Mouse (Mus musculus): ENCODE results near the gene Wdr41.

Wdr41 gene

DNA sequence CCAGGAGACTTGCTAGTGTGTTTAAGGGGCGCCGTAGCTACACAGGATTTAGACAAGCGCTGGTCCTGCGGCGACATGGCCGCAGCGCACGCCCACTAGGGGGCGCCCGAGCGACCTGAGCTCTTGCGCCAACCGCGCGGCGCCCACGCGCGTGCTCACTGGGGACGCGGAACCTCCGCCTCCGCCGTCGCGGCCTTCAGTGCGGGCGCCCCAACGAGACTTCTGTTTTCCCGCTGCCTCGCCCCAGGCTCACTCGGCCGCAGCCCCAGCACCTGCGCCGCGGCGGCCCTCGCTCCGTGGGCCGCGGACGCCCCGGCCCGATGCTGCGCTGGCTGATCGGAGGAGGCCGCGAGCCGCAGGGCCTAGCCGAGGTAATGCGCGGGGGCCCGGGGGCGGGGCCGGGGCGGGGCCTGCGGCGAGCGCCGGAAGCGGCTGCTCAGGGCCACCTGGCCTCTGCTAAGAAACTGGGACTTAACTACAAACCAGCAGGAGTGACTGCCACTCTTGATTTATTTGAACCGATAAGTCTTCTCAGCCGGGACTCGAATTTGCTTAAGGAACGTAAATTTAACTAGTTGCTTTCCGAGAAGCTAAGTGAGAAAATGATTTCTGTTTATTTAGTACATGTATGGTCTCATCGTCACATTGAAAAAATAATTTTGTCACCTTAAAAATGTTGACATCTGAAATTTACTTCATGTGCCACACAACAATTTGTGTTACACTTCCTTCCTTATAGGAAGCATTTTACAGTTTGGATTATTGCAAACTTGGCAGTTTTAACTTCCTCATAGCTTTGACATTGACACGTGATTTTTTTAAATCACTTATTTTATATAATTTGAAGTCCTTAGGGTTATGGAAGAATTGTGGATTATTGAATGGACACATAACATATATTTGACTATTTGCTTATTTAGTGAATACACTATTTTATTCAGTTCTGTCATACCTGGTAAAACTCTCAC, at the start of gene Wdr41:
Gene Wdr41 (plus strand): TSS at position 126 of the 968 bp plus-strand sequence.
- DNase-seq (ENCODE audit: low spot score) = peak; percentile 89

DNA sequence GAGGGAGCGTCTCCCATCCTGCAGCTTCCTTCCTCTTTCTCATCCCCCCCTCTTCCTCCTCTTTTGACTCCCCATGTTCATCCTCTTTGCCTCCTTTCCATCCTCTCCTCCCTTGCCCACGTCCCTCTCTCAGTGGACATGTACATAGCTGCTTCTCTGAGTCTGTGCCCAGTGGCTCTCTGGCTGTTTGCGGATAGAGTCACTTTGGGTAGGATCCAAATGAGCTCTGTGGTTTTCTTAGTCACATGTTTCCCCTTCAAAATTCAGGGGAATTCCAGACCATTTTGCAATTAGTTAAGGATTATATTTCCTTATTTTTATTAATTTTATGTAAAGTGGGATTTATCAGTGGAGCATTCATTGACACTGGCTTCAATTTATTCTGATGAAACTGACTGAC, 48.1 kb upstream of the Wdr41 start:
- DNase-seq (ENCODE audit: low spot score) = no peak

DNA sequence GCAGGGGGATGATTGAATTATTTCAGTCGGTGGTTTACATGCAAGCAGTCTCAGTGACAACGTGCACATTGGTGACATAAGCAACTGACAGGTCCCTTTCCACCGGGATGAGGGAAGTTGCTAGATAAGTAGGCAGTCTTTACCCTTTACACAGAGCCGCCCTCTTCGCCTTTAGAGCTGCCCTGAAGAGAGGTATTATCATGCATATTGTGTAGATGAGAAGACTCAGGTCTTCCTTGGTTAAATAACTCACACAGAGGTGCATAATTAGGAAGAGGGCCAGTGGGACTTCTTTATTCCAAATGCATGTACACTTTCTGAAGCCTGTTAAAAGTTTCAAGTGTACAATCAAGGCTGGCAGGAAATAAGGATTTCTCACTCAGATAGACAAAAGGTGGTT, 37.7 kb upstream of the Wdr41 start:
- no peak for DNase-seq (ENCODE audit: low spot score)

DNA sequence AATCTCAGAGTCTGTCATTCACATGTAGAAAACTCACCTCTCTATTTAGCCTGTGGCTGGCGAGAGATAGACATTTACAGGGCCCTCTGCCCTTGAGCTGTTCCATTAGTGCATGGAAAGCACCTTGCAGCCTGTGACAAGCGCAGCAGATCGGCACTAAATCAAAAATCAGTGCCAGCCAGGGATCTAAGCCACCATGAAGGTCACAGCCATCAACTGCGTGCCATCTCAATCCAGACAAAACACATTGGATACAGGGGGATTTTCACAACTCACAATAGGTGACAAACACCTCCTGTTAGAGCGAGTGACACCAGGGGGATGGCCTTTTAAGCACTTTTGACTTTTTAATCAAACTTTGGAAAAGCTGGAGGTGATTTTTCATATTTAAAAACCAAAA, 36.0 kb upstream of the Wdr41 start:
- no peak for DNase-seq (ENCODE audit: low spot score)

GRCm38 (mm10) chr13:94941230-94941629, 34.9 kb upstream of the Wdr41 start:
- no peak for DNase-seq (ENCODE audit: low spot score)

DNA sequence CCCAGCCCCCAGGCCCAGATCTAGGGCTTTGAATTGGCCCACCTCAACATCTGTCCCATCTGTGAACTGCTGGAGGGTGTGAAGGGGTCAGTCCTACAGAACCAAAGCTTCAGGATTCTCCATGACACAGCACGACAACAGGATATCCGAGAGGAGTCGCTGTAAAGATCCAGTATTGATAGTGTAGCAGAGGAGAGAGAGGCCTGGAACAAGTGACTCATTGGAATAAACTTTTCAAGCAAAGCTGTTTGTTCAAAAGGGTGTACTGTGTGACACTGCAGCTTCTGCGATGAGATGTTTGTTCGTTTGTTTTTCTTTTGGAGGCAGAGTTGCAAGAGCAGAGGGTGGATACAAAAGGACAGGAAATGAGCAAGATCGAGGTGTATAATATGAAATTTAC, 20.2 kb upstream of the Wdr41 start:
- DNase-seq (ENCODE audit: low spot score) = no peak

GRCm38 (mm10) chr13:94957965-94958364, 18.2 kb upstream of the Wdr41 start:
- DNase-seq (ENCODE audit: low spot score) = no peak

DNA sequence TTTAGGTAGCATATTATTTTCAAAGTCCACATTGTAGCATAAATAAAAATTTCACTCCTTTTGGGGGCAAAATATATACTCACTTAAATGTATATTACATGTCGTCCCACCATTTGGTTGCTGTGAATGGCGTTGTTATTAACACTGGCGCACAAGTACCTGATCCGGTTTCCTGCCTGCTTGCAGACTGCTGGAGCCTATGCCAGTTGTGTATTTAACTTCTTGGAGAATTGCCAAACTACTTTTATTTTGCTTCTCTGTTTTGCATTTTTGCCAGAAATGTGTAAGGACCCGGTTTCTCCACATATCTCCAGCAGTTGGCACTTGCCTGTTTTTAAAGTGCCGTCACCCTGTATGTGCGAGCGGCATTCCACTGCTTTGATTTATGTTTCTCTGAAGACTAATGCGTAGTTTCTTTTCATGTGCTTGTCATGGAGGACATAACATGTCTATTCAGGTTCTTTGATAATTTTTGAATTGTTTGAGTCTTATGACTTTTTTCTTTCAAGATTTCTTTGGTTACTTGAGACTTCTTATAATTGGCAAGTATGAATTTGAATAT, 6.1 kb upstream of the Wdr41 start:
- no peak for DNase-seq (ENCODE audit: low spot score)

DNA sequence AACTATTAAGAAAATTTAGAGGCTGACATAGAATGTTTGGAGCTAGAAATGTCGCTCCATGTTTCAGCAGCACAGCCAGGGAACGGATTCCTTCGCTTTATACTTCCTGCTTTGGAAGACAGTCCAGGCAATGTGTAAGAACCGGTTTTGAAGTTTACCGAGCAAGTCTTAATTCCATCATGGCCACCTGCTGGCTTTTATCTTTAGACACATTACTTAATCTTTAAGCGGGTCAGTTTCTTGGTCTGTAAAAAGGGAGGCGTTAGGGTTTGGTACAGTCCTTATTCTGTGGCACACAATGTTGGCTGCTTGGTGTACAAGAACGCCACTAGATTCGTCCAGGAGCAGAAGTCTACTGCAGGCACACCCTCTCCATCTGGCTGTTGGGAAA, 321 bp upstream of the Wdr41 start:
- no peak for DNase-seq (ENCODE audit: low spot score)

DNA sequence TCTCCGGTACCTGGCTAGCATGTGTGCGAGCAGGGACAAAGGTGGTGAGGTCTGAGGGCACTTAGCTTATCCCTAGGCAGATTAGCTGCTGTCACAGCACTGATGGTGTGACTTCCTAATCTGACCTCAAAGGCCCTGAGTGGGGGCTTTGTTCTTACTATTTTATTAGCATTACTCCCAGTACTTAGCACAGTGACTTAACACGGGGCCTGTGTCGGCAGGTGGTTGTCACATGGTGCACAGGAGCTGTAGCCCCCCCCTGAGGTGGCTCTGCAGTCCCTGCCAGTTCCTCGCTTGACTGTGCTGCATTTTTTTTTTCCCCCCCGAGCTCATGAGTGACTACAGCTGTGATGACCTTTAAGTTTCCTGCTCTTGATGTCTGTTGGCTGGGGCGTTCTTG, 2.9 kb downstream of the Wdr41 start:
- no peak for DNase-seq (ENCODE audit: low spot score)

- no peak for DNase-seq (ENCODE audit: low spot score)
Observed at GRCm38 (mm10) chr13:94990516-94990915, 14.4 kb downstream of the Wdr41 start.

DNA sequence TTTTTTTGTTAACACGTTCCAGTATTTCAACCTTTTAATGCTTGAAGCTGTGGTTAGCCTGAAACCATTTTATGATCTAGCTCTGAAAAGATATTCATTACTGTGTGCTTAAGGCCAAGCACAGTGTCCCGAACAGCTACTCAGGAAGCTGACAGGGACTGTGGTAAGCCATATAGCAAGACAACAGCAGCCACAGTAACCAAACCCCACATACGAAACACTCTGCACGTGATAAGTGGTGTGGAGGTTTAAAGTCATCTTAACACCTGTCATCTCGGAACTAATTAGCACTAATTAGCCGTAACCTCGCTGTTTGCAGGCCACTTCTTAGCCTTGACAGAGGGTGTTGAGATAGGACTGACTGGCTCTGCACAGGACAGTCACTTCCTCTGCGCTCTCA, 31.1 kb downstream of the Wdr41 start:
- DNase-seq (ENCODE audit: low spot score) = no peak

DNA sequence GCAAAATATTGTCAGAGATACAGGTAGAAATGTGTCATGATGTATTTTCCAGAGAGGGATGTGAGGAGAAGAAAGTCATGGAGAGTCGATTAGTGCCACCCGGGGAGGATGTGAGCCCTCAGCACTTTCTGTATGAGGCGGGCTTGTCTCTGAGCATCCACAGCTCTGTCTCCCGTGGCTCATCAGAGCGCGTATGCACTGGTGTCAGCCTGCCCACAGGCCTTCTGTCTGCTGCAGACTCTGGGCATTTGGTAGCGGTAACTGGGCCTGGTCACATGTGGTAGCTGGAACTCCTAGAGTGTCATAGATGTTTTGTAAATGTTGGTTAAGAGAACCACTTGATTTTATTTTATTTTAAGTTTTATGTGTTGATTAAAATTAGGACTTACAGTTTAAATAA, 33.1 kb downstream of the Wdr41 start:
- DNase-seq (ENCODE audit: low spot score) = no peak

DNA sequence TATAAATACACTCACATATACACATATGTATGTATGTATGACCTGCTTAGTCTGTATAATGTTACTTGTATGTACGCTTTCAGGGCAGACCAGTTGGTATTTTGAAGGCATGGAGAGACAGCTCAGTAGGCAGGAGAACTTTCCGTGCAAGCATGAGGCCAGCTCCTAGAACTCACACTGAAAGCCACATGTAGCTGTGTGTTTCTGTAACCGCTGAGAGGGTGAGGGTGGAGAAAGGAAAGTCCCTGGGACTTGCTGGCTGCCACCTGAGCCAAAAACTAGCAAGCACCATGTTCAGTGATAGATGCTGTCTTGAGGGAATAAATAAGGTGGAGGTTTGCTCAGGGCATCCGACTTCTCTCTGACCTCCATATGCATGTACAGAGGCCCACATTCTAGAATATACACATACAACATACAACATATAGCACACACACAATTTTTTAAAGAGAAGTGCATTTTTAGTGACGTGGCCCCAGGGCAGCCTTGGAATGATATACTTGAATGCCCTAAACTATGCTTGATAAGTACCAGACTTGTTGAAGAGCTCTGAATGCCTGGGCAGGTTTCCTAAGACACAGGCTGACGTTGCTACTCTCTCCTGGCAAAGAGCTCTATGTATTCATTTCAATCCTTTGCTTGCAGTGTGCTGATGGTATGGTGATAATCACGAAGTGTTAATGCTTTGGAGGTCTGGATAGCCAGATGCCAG, 35.6 kb downstream of the Wdr41 start:
- DNase-seq (ENCODE audit: low spot score) = no peak

DNA sequence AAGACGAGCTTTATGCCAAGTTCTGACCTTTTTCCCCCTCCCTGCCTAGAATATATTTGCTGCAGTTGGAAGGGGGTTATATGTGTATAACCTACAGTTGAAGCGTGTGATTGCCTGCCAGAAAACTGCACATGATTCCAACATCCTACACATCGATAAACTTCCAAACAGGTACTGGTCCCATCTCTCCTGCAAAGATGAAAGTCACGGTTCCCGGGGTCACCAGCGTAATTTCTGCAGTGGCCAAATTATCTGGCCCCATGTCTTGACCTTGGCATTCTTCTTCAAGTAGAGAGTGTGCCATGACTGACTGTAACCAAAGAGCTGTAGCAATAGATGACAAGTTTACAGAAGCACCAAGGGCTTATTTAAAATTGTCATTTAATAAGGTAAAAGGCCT, 41.1 kb downstream of the Wdr41 start:
- no peak for DNase-seq (ENCODE audit: low spot score)

DNA sequence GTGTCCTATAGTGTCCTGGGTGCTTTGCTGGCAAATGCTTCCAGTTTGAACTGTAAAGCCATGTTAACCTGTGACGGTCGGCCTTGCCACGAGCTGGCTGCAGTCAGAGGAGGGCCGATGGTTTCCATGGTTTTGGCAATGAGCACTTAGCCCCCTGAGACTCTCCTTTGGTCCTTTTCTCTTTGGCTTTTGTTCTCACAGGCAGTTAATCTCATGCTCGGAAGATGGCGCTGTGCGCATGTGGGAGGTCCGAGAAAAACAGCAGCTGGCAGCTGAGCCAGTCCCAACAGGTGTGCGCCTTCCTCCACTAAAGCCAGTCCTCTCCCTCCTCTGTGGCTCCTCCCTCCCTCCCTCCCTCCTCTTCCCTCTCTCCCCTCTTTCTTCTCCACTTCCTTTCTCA, 41.8 kb downstream of the Wdr41 start:
- peak; percentile 27 for DNase-seq (ENCODE audit: low spot score)

DNA sequence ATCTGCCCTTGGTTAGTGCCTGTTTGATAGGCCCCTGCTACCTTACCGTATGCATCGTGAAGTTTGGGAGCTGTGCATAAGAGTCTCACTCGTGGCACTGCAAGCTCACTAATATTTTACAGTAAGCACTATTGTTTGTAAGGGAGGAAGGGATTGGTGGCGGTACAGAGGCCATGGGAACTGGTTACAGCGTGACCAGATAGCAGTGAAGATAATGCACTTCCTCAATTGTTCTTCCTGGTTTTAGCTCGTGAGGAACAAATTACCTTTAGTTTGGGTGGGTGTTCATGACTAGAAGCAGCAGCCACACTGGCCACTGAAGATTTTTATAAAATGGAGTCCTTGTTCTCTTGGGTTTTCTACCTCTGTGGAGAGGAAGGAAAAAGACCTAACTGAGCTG, 43.2 kb downstream of the Wdr41 start:
- DNase-seq (ENCODE audit: low spot score) = no peak

- DNase-seq (ENCODE audit: low spot score) = no peak
Observed at GRCm38 (mm10) chr13:95020216-95020615, 44.1 kb downstream of the Wdr41 start.

DNA sequence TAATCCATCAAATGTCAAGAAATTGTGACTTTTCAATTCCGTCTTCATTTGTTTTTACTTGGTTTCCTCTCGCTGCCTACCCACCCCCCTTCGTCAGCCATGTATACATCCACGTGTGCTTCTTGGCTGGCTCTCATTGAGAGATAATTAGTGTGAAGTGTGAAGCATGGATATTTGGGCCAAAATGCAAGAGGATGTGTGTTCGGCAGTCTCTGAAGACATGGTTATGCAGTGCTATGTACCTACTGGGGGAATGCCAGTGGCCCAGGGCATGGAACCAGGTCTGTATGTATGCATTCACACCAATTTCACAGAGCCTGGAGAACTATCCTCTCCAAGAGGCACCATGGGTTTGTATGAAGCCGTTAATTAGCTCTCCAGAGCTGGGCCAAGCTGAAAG, 54.7 kb downstream of the Wdr41 start:
- DNase-seq (ENCODE audit: low spot score) = no peak

- DNase-seq (ENCODE audit: low spot score) = no peak
Observed at GRCm38 (mm10) chr13:95032127-95032831, 56.1 kb downstream of the Wdr41 start.

- DNase-seq (ENCODE audit: low spot score) = no peak
Observed at GRCm38 (mm10) chr13:95032973-95033372, 56.8 kb downstream of the Wdr41 start.

DNA sequence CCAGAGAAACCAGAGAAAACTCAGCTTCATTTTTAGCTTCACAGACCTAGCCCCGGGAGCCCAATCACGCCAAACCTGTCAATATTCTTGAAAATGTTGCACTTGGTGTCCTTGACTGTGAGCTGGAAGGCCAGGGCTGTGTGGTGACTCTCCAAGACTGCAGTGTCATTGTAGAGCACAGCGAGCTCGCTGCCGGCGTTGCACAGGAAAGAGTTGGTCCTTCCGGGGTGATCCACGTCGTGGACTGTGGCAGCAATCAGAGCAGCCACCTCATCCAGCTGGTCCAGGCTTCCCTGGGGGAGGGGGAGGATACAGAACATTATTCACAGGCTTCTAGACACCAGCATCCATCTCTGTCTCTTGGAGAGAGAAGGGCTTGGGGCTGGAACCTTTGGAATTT, 58.0 kb downstream of the Wdr41 start:
- peak; percentile 34 for DNase-seq (ENCODE audit: low spot score)
